Mouse (Mus musculus): ENCODE measurements at regions not wholly inside any gene's neighbourhood (a gene's known extent, or its start where the extent isn't known, plus 50 kb on each side); places are given as distances from the start of the nearest gene placed in this dataset.
A peak's percentile ranks its signal among the peaks of the same experiment; 100 is the strongest.
"Not testable (repeated sequence)": the region's sequence is repeated elsewhere in the genome, so short reads cannot be mapped to it uniquely, and the experiment has no call there.

DNA sequence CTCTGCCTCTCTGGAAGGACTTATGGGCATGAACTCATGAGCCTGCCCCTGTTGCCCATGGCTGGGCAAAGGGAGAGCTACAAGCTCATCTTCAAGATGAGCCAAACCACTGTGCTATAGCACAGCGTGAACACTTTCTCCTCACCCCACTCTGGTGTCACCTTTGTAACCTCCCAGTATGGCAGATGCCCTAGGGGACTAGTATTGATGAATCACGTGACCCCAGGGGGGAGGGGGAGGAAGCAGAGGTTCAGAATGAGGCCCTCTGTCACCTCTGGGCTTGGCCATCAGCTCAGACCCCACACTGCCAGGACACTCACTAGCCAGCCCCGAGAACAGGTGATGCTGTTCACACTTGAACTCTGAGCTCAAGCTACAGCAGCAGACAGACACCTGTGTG, 421.9 kb downstream of the Ptpru start:
- no peak for DNase-seq (ENCODE audit: low read depth, low spot score)

DNA sequence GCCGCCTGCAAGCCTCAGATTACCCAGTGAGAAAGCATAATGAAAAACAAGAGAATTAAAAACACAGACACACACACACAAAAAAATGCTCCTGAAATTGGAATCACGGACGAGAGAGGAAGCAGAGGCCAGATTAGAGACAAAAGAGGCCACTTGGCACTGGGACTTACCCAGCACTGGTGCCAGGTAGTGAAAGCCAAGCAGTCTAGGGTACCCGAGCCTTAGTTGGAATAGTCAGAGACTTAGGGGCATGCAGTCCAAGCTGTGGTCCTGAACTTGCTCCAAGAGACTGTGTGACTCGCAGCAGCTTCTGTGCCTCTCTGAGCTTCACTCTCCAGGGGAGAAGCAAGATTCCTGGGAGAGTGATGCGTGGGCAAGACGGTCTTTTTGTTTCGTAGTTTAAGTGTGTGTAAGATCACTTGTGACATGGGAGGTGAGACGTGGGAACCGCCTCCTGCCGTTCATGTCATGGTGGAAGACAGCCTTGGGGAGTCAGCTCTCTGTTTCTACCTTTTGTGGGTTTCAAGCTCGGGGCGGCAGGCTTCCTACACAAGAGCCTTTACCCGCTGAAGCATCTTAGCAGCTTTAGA, 420.8 kb downstream of the Ptpru start:
- DNase-seq (ENCODE audit: low read depth, low spot score), result no peak

DNA sequence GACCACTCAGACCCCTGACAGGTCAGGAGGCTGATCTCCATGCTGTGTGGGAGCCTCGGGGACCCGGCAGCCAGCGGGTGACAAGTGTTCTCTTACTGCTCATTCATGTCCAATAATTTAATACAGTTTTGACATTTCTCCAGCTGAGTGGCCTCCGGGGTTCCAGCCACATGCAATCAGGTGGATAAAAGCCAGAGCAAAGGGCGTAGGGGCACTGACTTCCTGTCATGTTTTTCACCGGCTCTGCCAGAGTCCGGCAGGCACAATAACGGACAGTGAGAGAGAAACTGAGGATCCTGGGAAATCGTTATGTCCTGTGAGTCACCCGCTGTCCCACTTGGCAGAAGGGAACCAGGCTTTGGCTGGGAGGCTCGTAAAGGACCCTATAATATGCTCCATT, 412.8 kb downstream of the Ptpru start:
- no peak for DNase-seq (ENCODE audit: low read depth, low spot score)

DNA sequence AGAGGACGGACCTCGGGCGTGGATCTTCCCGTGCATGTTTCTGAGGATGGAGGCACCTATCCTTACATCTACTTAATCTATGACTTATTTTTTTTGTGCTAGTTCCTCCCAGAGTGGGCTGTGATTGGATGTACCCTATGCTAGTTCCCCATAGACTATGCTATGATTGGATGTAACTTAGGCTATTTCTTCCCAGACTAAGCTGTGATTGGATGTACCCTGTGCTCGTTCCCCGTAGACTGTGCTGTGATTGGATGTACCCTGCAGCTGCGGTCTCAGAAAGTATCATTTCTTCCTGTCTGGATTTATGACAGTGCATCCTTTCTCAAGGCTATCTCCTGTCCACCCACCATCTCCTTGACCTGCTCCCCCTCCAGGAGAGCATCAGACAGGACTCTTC, 410.2 kb downstream of the Ptpru start:
- no peak for DNase-seq (ENCODE audit: low read depth, low spot score)

DNA sequence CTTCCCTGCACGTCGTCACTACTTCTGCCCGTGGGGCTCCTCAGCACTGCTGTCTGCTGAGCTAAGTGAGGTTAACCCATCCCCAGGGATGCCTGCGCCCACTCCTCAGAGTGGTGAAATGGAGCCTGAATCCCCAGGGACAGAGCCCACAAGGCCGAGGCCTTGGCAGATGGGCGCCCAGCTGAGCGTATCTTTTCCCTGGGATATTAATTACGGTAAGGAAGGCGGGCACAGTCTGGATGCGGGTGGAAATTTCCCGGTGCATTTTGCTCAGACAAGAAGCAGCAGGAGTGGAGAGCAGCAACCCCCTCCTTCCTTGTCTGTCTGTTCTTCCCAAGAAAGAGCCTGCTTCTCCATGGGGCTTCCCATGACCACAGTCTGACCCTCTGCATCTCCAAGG, 408.7 kb downstream of the Ptpru start:
- peak; percentile 44 for DNase-seq (ENCODE audit: low read depth, low spot score)

DNA sequence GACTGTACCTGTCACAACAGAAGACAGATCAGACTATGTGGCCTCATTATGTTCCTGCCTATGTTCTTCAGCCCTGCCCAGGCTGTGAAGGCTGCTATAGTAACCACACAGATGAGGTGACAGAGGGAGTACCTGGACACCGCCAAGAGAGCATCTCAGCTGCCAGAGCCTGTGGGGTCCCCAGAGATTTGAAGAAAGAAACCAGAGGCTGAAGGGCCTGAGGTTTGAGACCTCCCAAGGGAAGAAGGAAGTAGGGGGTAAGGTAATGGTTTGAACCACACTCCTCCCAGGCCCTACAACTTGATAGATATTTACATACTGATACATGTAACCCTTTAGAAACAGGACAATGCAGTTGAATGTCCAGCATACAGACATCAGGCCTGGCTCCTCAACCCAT, 407.7 kb downstream of the Ptpru start:
- no peak for DNase-seq (ENCODE audit: low read depth, low spot score)

DNA sequence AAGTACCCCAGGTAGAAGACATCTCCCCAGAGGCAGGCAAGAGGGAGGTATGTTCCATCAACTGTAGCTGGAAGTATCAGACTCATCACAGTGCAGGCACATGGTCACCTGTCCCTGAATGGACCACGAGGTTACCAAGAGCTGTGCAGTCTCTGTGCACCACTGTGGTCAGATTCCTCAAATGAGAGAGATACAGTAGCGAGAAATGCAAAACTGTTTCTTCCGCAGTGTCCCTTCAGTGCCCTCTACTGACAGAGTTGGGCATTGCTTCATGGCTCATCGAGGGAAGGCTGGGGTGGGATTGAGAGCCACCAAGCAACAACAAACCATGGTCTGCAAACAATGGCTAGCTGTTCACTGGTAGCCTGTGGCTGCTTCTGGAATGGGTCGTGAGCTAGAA, 406.9 kb downstream of the Ptpru start:
- peak; percentile 79 for DNase-seq (ENCODE audit: low read depth, low spot score)

DNA sequence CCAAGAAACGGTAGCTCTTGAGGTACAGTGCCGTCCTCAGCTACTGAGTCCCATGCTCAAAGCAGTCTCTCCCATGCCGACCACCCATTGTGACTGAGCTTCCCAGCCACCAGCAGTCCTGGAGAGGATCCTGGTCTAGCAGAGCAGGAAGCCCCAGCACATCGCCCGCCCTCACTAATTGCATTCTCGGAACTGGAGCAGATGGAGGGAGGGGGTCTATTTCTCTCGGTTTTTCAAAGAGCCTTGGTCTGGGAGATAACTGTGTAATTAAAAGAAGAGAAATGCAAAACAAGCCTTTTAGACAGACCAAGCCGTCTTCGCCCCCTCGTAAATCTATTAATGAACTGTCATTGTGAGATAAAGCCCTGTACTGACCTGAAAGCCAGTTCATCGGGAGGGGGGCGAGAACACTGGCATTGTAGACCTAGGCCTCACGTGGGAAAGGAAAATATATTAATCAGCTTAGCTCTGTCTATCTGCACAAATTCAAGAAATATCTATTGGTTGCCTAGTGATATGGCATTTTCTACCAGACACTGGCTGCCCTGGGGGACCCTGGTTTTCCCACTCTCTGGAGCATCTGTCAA, 405.4 kb downstream of the Ptpru start:
- peak; percentile 23 for DNase-seq (ENCODE audit: low read depth, low spot score)

DNA sequence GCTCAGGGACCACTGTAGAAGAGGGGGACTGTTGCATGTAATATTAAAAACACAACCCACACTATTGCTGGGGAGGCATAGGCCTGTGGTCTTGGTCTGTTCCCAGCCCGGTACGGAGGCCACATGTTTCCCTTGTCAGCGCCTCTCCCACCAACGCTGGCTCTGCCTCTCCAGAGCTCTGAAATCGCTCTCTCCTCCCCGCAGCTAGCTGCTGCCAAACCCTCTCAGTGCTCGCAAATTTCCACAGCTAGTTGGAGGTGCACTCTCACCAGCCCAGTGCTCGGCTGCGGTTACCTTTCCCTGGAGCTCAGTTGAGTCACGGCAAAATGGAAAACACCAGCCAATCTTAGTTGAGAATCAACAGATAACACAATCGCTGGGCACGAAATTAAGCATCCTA, 402.9 kb downstream of the Ptpru start:
- DNase-seq (ENCODE audit: low read depth, low spot score), result no peak

DNA sequence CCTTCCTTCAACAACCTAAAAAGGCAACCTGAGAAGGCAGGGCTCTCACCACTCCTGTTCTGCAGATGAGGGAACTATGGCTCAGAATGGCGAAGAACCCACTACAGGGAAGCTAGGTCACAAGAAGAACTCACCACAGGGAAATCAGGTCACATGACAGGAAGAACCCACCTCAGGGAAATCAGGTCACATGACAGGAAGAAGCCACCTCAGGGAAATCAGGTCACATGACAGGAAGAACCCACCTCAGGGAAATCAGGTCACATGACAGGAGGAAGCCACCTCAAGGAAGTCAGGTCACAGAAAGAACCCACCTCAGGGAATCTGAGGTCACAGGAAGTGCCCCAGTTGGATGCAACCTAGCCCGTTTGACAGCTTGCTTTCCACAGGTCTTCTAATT, 399.7 kb downstream of the Ptpru start:
- DNase-seq (ENCODE audit: low read depth, low spot score), result no peak

DNA sequence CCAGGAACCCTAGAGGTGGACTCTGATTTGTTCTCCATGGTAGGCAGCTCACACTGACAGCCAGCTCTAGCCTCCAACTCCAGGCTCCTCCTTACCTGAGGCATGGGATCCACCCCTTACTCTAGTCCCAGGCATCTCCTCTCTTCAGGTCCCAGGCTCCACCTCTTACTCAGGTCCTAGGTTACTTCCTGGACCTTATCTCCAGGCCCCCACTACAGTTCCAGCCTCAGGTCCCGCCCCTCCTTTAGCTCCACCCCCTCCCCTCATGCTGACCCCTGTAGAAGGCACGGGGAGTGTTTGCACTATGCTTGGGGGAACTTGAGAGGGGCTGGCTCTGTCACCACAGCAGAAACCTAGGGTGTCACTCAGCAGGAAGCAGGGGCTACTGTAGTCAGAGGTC, 399.2 kb downstream of the Ptpru start:
- no peak for DNase-seq (ENCODE audit: low read depth, low spot score)

DNA sequence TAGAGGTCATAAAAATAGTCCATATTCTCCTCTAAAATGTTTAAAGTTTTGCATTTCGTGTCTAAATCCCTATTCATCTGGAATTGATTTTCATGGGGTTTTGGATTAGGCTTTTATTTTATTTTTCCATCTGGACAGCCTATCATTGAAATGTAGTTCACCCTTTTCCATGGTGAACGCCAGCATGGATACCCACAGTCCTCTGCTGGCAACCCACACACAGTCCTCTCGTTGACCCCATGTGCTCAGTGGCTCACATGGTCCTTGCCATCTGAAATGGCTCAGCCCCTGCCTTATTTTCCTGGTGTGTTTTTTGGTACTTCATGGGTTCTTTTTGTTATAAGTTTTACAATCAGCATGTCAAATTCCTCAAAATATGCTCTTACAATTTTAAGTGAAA, 397.2 kb downstream of the Ptpru start:
- DNase-seq (ENCODE audit: low read depth, low spot score), result no peak

DNA sequence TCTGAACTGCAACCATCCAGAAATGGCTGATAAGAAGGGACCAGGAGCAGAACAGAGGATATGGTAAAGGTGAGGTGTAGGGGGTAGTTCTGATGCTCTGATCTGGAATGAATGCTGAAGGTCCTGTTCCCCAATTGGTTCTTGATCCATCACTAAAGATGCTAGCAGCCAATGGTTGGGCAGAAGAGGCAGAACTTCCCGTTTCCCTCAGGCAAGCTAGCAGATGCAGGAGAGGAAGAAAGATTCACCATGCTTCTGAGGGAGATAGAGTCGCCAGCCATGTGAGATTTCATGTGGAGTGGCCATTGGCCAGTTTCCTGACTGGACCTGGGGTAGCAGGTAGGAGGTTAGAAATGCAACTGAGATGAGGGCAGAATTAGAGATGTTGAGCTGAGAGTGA, 394.6 kb downstream of the Ptpru start:
- no peak for DNase-seq (ENCODE audit: low read depth, low spot score)

DNA sequence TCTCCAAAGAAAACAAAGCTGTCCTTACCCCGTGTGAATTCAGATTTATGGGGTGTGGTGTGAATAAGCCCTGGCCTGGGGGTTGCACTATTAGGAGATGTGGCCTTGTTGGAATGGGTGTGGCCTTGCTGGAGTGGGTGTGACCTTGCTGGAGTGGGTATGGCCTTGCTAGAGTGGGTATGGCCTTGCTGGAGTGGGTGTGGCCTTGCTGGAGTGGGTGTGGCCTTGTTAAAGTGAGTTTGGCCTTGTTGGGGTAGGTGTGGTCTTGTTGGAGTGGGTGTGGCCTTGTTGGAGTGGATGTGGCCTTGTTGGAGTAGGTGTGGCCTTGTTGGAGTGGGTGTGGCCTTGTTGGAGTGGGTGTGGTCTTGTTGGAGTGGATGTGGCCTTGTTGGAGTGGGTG, 387.8 kb downstream of the Ptpru start:
- not testable (repeated sequence) for DNase-seq (ENCODE audit: low read depth, low spot score)

DNA sequence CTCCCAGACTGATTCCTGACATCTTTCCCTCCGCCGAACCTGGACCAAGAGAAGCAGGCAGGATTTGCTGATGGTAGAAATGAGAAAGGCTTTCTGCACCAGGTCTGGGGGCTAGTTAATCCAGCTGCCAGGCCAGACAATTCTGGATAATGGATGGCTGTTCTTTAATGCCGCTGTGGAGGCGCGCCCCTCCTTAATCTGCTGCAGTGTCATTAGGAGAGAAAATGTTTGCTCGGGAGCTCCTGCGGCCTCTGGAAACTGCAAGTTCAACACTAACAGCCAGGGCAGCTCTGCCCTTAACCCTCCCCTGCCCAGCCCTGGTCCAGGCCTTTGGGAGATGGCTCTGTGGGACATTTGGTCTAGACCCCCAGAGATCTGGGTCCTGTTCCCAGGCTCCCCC, 380.5 kb downstream of the Ptpru start:
- peak; percentile 16 for DNase-seq (ENCODE audit: low read depth, low spot score)

DNA sequence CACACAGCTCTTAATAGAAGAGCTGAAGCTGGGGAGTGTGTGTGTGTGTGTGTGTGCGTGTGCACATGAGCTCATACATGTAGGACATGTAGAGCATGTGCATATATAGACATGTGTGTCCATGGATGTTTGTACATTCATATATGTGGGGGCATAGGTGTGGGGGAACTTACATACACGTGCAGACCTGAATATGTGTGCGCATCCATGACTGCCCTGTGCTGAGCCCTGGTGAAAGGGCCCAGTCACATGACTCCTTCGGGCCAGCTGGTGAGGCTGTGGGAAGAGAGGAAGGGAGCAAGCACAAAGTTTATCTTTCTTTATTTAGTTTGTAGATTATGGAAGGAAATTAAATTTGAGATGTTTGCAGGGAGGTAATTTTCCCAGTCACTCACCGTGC, 378.3 kb downstream of the Ptpru start:
- DNase-seq (ENCODE audit: low read depth, low spot score), result no peak

DNA sequence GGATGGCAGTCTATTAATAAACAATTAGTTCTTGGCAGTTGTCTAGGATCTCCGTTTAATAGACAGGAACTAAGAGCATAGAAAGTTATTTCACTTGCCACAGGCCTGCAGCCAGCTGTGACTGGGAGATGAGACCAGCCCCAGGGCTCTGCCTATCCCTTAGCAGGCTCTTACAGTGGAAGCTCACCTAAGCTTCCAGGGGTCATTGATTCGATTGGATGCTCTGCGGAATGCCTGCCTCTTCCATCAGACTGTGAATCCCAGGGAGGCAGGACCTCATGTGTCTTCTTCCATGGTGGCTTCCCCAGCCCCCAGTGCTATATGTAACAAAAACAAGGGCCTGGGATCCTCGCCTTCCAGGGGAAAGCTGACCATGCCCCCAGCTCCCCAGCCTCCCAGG, 376.8 kb downstream of the Ptpru start:
- no peak for DNase-seq (ENCODE audit: low read depth, low spot score)

DNA sequence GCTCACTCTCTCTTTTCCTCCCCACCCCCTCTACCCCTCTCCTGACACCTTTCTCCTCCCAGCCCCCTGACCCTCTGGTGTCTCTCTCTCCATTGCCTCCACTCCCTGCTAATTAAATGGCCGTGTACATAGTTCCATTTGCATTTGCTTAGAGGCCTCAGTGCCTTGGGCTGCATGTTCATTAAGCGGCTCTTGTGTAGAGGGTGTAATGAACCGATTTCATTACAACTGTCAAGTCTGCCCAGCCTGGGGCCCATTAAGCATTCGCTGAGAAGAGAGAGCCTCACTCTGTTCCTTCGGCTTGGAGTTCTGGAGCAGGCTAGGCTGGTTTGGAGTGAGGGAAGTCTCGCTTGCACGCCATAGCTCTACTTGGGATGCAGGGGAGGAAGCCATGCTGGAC, 376.4 kb downstream of the Ptpru start:
- no peak for DNase-seq (ENCODE audit: low read depth, low spot score)

DNA sequence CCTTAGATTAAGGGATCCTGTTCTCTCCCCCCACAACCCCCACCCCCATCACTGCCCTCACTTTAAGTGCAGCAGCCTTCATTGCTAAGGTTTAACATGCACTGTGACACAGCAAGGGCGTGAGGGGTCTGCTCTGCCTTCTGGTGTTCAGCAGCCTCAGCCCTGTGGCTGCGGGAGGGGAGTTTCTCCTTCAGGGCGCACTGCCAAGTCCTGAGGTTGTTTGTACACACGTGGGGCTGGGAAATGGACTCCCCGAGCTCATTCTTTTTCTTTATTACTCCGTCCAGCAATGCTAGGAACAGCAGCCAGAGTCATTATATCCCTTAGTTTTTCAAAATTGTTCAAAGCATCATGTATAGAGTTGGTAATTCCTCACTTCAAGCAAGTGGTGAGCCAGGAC, 363.1 kb downstream of the Ptpru start:
- DNase-seq (ENCODE audit: low read depth, low spot score), result no peak

DNA sequence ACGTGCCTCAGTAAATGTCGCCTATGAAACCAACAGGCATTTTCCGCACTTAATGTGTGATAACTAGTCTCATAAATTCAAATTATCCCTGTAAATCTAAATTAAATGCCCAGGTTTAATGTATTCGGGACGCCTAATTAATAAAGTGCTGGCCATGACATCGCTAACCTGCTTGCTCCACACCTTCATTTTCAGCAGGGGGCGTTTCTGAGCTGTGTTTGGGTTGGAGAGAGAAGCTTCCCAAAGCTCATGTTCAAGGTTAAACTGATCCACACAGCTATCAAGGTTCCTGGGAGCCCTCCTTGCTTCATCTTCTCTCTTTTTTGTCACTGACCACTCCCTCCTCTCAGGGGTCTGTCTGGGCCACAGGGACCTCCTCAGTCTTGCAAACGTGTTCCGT, 359.2 kb downstream of the Ptpru start:
- DNase-seq (ENCODE audit: low read depth, low spot score), result no peak

DNA sequence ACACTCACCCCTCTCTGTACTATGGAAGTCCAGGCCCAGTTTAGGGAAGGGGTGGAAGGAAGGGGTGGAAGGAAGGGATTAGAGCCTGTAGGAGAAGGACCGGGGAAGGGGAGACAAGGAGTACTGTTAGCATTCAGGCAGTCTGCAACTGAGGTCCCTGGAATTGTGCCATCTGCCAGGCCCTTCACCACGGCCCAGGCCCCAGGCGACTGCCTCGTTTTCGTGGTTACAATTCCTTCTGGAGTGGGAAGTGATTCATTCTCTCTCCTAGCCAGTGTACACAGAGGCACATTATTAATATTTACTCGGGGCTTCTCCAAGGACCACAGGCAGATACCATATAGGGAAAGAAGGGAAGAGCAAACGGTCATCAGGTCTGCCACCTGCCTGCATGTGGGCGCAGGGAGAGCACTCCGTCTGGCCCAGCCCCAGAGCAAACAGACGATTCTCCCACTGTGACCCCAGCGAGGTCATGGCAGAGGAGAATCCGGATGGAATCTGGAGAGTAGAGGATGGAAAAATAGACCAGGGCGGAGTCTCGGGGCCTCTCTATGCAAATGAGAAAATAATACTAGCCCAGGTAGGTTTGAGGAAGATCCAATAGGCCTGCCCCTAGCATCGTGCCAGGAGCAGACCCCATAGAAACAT, 354.0 kb downstream of the Ptpru start:
- no peak for DNase-seq (ENCODE audit: low read depth, low spot score)

DNA sequence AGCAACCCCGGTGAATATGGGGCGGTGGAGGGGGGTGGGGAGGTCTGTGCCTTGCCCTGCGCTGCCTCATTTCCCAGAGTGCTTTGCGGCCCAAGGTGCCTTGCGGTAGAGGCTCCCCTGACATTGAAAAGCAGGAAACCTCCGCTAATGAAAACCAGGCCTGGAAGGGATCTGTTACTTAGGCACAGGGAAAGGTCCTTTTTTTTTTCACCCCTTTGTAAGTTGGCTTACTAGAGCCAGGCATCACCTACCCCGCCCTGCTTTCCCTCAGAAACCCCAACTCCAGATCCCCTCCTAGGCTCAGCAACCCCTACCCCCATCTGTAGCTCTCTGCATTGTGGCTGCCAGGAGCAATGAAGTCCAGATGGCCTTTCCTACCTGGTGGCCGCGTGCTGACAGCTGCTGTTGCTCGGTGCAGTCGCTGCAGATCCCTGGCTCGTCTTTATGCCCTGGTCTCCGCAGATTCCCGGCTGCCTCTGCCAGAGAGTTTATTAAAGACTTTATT, 353.4 kb downstream of the Ptpru start:
- peak; percentile 65 for DNase-seq (ENCODE audit: low read depth, low spot score)

DNA sequence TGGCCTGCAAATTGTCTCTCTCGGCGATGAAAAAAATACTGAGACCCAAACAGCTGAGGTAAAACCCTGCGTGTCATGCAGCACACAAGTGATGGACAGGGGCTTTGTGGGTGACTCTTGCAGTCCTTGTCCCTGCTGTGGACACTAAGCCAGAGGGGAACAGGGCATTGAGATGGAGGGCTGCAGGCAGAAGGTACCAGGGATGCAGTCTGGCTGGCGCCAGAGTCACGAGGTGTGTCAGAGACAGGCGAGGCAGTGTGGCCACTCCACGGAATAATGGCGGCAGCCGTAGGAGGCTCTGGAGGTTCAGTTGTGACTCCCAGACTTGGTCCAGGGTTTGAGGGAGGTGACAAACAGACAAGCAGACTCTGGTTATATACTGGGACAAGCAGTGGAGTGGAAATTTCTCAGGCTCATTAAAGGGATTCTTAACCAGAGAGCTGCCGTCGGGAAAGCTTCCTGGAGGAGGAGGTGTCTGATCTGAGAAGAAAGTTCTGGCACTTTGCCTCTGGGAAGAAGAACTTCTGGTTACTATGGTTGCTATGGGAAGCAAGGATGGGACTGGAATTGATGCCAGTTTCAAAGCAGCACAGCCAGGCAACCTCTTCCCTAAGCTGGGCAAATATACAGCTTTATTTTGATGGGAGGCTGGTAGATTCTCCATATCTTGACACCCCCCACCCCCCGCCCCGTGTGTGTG, 352.8 kb downstream of the Ptpru start:
- DNase-seq (ENCODE audit: low read depth, low spot score), result no peak
